Mouse (Mus musculus) stomach, postnatal 0 days (tissue): ENCODE results near the gene Cd247. TPM values are rescaled to one million over a fixed set of nuclear protein-coding genes. Genes with fewer than 3 reads are reported as not detected.

Source experiments
- ATAC-seq: fragments of 200-750 bp; cut with Nextera tagmentation; 2 replicates; pipeline ENCODE4 v1.8.0; 2017; ENCODE audit not compliant: low FRiP score, low TSS enrichment
- DNase-seq: peaks from one replicate; pipeline ENCODE4 v3.0.0-alpha.2; 2016; ENCODE audit warnings: low spot score
- H3K27ac ChIP-seq: fragments of 300-500 bp; sonication (generic); replicated peaks from 2 replicates; pipeline ENCODE4 v1.5.1; 2014; ENCODE audit warnings: mild to moderate bottlenecking, control low read depth
- H3K27me3 ChIP-seq: fragments of 300-500 bp; sonication (generic); 2 replicates; pipeline ENCODE4 v1.6.1; 2014; ENCODE audit warnings: low read length; ENCODE audit not compliant: control insufficient read depth, insufficient read depth
- H3K36me3 ChIP-seq: fragments of 300-500 bp; sonication (generic); 2 replicates; pipeline ENCODE4 v1.6.1; 2014; ENCODE audit warnings: low read length, mixed read lengths; ENCODE audit not compliant: control insufficient read depth, insufficient read depth
- H3K4me1 ChIP-seq: fragments of 300-500 bp; sonication (generic); replicated peaks from 2 replicates; pipeline ENCODE4 v1.6.1; 2014; ENCODE audit warnings: antibody characterized with exemption; ENCODE audit not compliant: control insufficient read depth, insufficient read depth
- H3K4me2 ChIP-seq: fragments of 300-500 bp; sonication (generic); replicated peaks from 2 replicates; pipeline ENCODE4 v1.6.1; 2014; ENCODE audit warnings: low read depth, mild to moderate bottlenecking, control low read depth, moderate library complexity
- H3K4me3 ChIP-seq: fragments of 300-500 bp; sonication (generic); 2 replicates; pipeline ENCODE4 v1.5.1; 2014; ENCODE audit warnings: low read depth, low read length, control low read depth
- H3K9ac ChIP-seq: fragments of 300-500 bp; sonication (generic); 2 replicates; pipeline ENCODE4 v1.6.1; 2014; ENCODE audit warnings: mild to moderate bottlenecking, low read length, control low read depth, mixed read lengths
- H3K9me3 ChIP-seq: fragments of 300-500 bp; sonication (generic); 2 replicates; pipeline ENCODE4 v1.6.1; 2016; ENCODE audit warnings: low read length; ENCODE audit not compliant: control insufficient read depth
- CTCF ChIP-seq: IDR thresholded peaks from 2 replicates; pipeline ENCODE4 v1.5.1; 2016; ENCODE audit warnings: antibody characterized with exemption, low read depth, mild to moderate bottlenecking, moderate library complexity
- EP300 ChIP-seq: optimal IDR thresholded peaks from 2 replicates; pipeline ENCODE3; 2016; ENCODE audit warnings: antibody characterized with exemption
- WGBS: fragments of 180-500 bp; shearing (Covaris S2); extraction: QIAGEN DNeasy Blood & Tissue Kit; methylation state at CpG from one replicate; pipeline ENCODE4 v1.1.7; 2014; 5-methylcytosine and 5-hydroxymethylcytosine counted together
- polyA plus RNA-seq: library from polyadenylated mRNA; unstranded; fragments of >200 nt; fragmentation: Nextera tagmentation; extraction: Ambion mirVana; gene quantifications from 2 replicates; pipeline ENCODE4 v1.2.1, GENCODE M21; 2015

The Cd247 gene
- polyA plus RNA-seq, 1 experiment from 2014 or later, result 0.24 TPM

GRCm38 (mm10) chr1:165789963-165790362 is 1.5 kb downstream of the Cd247 start:
- no peak overlapping the region for H3K4me3 ChIP-seq
- WGBS, result 73% methylated on average over 6 of the region's 6 CpGs

GRCm38 (mm10) chr1:165790461-165791210 is 2.2 kb downstream of the Cd247 start:
- Histone ChIP-seq H3K27me3 (no peaks in the 10 kb centered on the region), H3K36me3 (no peaks in the 10 kb centered on the region), H3K4me2 (no peak overlapping the region), H3K9ac (no peak overlapping the region), H3K27ac (no peak overlapping the region), H3K4me3 (no peak overlapping the region), H3K9me3 (no peaks in the 10 kb centered on the region), H3K4me1 (no peaks in the 10 kb centered on the region)
- ATAC-seq (no peak), DNase-seq (no peak)
- 84% methylated on average over 17 of the region's 17 CpGs for WGBS
- no peak for TF ChIP-seq EP300
- TF ChIP-seq CTCF, result no peak

More at GRCm38 (mm10) chr1:165789963-165790362, 1.5 kb downstream of the Cd247 start:
- no peak overlapping the region for H3K9ac ChIP-seq
- DNase-seq (no peak), ATAC-seq (peak; percentile 79; the same call in 1 of the 2 replicates)
- no peak for TF ChIP-seq CTCF
- TF ChIP-seq EP300, result no peak
- no peaks in the 10 kb centered on the region for H3K36me3 ChIP-seq
- no peak overlapping the region for H3K4me2 ChIP-seq
- no peaks in the 10 kb centered on the region for H3K27me3 ChIP-seq
- no peaks in the 10 kb centered on the region for H3K9me3 ChIP-seq
- no peak overlapping the region for H3K27ac ChIP-seq
- no peaks in the 10 kb centered on the region for H3K4me1 ChIP-seq

DNA sequence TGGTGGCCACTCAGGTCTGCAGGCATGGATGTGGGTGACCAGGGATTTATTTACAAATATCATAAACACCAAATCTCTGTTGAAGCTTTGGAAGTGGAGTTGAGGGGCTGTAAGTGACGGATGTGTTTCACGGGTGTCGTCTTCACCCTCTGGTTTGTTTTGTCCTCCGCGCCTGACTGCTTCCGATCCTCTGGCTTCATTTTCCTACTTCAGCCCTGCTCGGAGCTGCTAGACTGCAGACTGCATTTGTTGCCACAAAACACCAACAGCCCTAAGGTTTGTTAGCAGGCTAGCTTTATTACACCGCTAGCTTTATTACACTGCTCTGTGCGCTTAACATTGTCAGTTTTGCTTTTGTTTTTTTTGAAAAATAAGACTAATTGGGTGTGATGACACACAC is 2.9 kb downstream of the Cd247 start:
- TF ChIP-seq EP300 (no peak), CTCF (no peak)
- WGBS, result 82% methylated on average over 9 of the region's 9 CpGs

GRCm38 (mm10) chr1:165801709-165802310 is 13.3 kb downstream of the Cd247 start:
- WGBS, result 81% methylated on average over 11 of the region's 11 CpGs
- Histone ChIP-seq H3K4me3 (no peak overlapping the region), H3K36me3 (no peaks in the 10 kb centered on the region), H3K4me2 (no peak overlapping the region), H3K9me3 (no peaks in the 10 kb centered on the region), H3K27me3 (no peaks in the 10 kb centered on the region), H3K9ac (no peak overlapping the region), H3K4me1 (no peaks in the 10 kb centered on the region), H3K27ac (no peak overlapping the region)
- TF ChIP-seq EP300 (no peak), CTCF (no peak)
- ATAC-seq, result no peak
- DNase-seq, result no peak

More for the DNA sequence above, 2.9 kb downstream of the Cd247 start:
- ATAC-seq, result no peak
- H3K9ac ChIP-seq, result no peak overlapping the region
- H3K27me3 ChIP-seq, result no peaks in the 10 kb centered on the region
- H3K36me3 ChIP-seq, result no peaks in the 10 kb centered on the region
- H3K4me1 ChIP-seq, result no peaks in the 10 kb centered on the region
- H3K4me3 ChIP-seq, result no peak overlapping the region
- H3K27ac ChIP-seq, result no peak overlapping the region
- no peaks in the 10 kb centered on the region for H3K9me3 ChIP-seq
- H3K4me2 ChIP-seq, result no peak overlapping the region
- no peak for DNase-seq

DNA sequence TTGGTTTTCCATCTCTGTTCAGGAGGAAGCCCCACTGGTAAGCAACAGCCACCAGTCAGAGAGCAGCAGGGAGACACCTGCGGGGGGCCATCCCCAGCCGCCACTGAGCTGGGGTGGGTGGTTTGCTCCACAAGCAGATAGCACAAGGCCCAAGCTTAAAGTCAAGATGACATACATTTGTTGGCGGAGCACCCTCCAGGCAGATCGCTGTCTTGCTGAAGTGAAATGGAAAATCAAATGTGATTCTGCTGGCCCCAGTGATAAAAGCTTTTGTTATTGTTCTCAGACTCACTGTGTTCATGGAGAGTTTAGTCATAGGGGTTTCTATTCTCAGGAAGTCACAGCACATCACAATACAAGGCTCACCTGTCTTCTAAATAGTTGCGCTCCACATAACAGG is 14.6 kb downstream of the Cd247 start:
- TF ChIP-seq CTCF (no peak), EP300 (no peak)
- Histone ChIP-seq H3K4me2 (no peak overlapping the region), H3K9me3 (no peaks in the 10 kb centered on the region), H3K4me1 (no peaks in the 10 kb centered on the region), H3K4me3 (no peak overlapping the region), H3K27ac (no peak overlapping the region), H3K9ac (no peak overlapping the region), H3K27me3 (no peaks in the 10 kb centered on the region), H3K36me3 (no peaks in the 10 kb centered on the region)
- 93% methylated on average over 5 of the region's 5 CpGs for WGBS
- DNase-seq, result no peak
- no peak for ATAC-seq

DNA sequence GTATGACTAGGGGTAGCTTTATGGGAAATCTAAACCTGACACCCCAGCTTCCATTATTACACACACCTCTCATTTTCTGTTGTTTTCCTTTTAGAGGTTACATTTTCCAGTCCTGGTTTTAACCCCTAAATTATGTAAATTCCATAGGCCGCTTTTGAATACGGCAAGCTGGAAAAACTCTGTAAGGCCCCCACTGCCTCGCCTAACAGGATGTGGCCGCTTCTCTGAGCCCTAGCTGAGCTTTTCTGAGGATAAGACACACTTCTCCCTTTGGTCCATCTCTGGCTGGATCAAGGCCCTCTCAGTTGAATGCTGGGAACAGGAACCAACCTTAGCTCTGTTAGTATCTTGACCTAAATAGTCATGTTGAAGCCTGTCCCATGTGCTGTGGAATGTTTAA is 15.7 kb downstream of the Cd247 start:
- Histone ChIP-seq H3K27ac (no peak overlapping the region), H3K9ac (no peak overlapping the region), H3K9me3 (no peaks in the 10 kb centered on the region), H3K36me3 (no peaks in the 10 kb centered on the region), H3K27me3 (no peaks in the 10 kb centered on the region), H3K4me1 (no peaks in the 10 kb centered on the region), H3K4me3 (no peak overlapping the region), H3K4me2 (no peak overlapping the region)
- ATAC-seq (no peak), DNase-seq (no peak)
- WGBS, result 89% methylated on average over 4 of the region's 4 CpGs
- TF ChIP-seq CTCF (no peak), EP300 (no peak)
